Mouse (Mus musculus) granulocyte monocyte progenitor cell, adult 5-6 weeks (primary cell): ENCODE measurements at regions not wholly inside any gene's neighbourhood (a gene's known extent, or its start where the extent isn't known, plus 50 kb on each side); places are given as distances from the start of the nearest gene placed in this dataset.
"Not testable (repeated sequence)": the region's sequence is repeated elsewhere in the genome, so short reads cannot be mapped to it uniquely, and the experiment has no call there.

Experiments used
- ATAC-seq: replicated peaks from 2 replicates; pipeline ENCODE4 v1.8.0; 2016; ENCODE audit warnings: mild to moderate bottlenecking, moderate TSS enrichment, inconsistent platforms; ENCODE audit not compliant: poor library complexity, severe bottlenecking

GRCm38 (mm10) chr6:37806529-37807191 lies 64.0 kb upstream of the Trim24 start:
- ATAC-seq: peak; percentile 68

GRCm38 (mm10) chr6:37815218-37815617 lies 55.4 kb upstream of the Trim24 start:
- ATAC-seq: not testable (repeated sequence)
